Mouse (Mus musculus): Measurements from ENCODE around the gene Atp5s.

Gene Atp5s

GRCm38 (mm10) chr12:69781480-69781879, 56.7 kb downstream of the Atp5s start:
- DNase-seq = no peak

- DNase-seq = no peak
Measured at GRCm38 (mm10) chr12:69781935-69782650, 57.3 kb downstream of the Atp5s start.

GRCm38 (mm10) chr12:69783247-69784025, 58.7 kb downstream of the Atp5s start:
- no peak for DNase-seq

- DNase-seq = no peak
Measured at GRCm38 (mm10) chr12:69785471-69785870, 60.7 kb downstream of the Atp5s start.

GRCm38 (mm10) chr12:69788380-69788779, 63.6 kb downstream of the Atp5s start:
- DNase-seq = no peak

GRCm38 (mm10) chr12:69789766-69790529, 65.2 kb downstream of the Atp5s start:
- DNase-seq = no peak

- DNase-seq = peak; percentile 86
Measured at GRCm38 (mm10) chr12:69790530-69791505, 66.1 kb downstream of the Atp5s start, which contains the start of gene Cdkl1. Gene Cdkl1 (minus strand): TSS chr12:69791267.
